Mouse (Mus musculus) forebrain, postnatal 0 days (tissue): ENCODE data around the gene Nrsn2. TPM values are rescaled to one million over a fixed set of nuclear protein-coding genes. Genes with fewer than 3 reads are reported as not detected.

Experiments used
- ATAC-seq: fragments of 200-750 bp; cut with Nextera tagmentation; 2 replicates; pipeline ENCODE4 v1.8.0; 2017; ENCODE audit warnings: mild to moderate bottlenecking, moderate library complexity
- DNase-seq: peaks from one replicate; pipeline ENCODE4 v3.0.0-alpha.2; 2015
- H3K27ac ChIP-seq: fragments of 300-500 bp; sonication (generic); 2 replicates; pipeline ENCODE4 v1.5.1; 2014; ENCODE audit warnings: low read depth, mild to moderate bottlenecking, antibody characterized with exemption, low read length, moderate library complexity, mixed read lengths
- H3K27me3 ChIP-seq: fragments of 300-500 bp; sonication (generic); 2 replicates; pipeline ENCODE4 v1.6.1; 2014; ENCODE audit warnings: mild to moderate bottlenecking, low read length, mixed read lengths; ENCODE audit not compliant: insufficient read depth
- H3K36me3 ChIP-seq: fragments of 300-500 bp; sonication (generic); 2 replicates; pipeline ENCODE4 v1.6.1; 2014; ENCODE audit warnings: mild to moderate bottlenecking, moderate library complexity; ENCODE audit not compliant: insufficient read depth
- H3K4me1 ChIP-seq: fragments of 300-500 bp; sonication (generic); 2 replicates; pipeline ENCODE4 v1.6.1; 2014; ENCODE audit warnings: antibody characterized with exemption; ENCODE audit not compliant: insufficient read depth
- H3K4me2 ChIP-seq: fragments of 300-500 bp; sonication (generic); 2 replicates; pipeline ENCODE4 v1.6.1; 2014; ENCODE audit warnings: low read depth, mild to moderate bottlenecking, moderate library complexity
- H3K4me3 ChIP-seq: fragments of 300-500 bp; sonication (generic); 2 replicates; pipeline ENCODE4 v1.5.1; 2014; ENCODE audit warnings: low read depth, low read length, mixed read lengths
- H3K9ac ChIP-seq: fragments of 300-500 bp; sonication (generic); 2 replicates; pipeline ENCODE4 v1.6.1; 2014; ENCODE audit warnings: mild to moderate bottlenecking
- H3K9me3 ChIP-seq: fragments of 300-500 bp; sonication (generic); 2 replicates; pipeline ENCODE4 v1.6.1; 2016; ENCODE audit warnings: low read length
- CTCF ChIP-seq: sonication (generic); IDR thresholded peaks from 2 replicates; pipeline ENCODE4 v1.5.1; 2016; ENCODE audit warnings: antibody characterized with exemption, control low read depth, low read depth
- WGBS: fragments of 180-500 bp; shearing (Covaris S2); extraction: QIAGEN DNeasy Blood & Tissue Kit; methylation state at CpG from one replicate; pipeline ENCODE4 v1.1.7; 2014; 5-methylcytosine and 5-hydroxymethylcytosine counted together
- polyA plus RNA-seq: library from polyadenylated mRNA; unstranded; fragments of >200 nt; fragmentation: Nextera tagmentation; extraction: Ambion mirVana; gene quantifications from 2 replicates; pipeline ENCODE4 v1.2.1, GENCODE M21; 2015
- total RNA-seq: library from RNA; depleted of rRNA; stranded (reverse); fragments of >200 nt; gene quantifications from 2 replicates; pipeline ENCODE4 v1.2.3, GENCODE M21; 2014

The Nrsn2 gene
- total and polyA plus RNA-seq, 2 experiments from 2014 or later = 43.7 to 52.1 TPM

GRCm38 (mm10) chr2:152392786-152393185 lies 16.3 kb upstream of the Nrsn2 start:
- no peak overlapping the region for H3K27ac ChIP-seq

GRCm38 (mm10) chr2:152384191-152384590 lies 7.8 kb upstream of the Nrsn2 start:
- DNase-seq (no peak), ATAC-seq (no peak)
- H3K36me3 ChIP-seq = no peaks in the 10 kb centered on the region
- no peak overlapping the region for H3K4me3 ChIP-seq
- H3K9ac ChIP-seq = no peak overlapping the region
- no peaks in the 10 kb centered on the region for H3K9me3 ChIP-seq
- no peaks in the 10 kb centered on the region for H3K27me3 ChIP-seq
- no peak overlapping the region for H3K27ac ChIP-seq
- 83% methylated on average over 4 of the region's 4 CpGs for WGBS
- no peak overlapping the region for H3K4me2 ChIP-seq
- no peaks in the 10 kb centered on the region for H3K4me1 ChIP-seq
- TF ChIP-seq CTCF = no peak

More at GRCm38 (mm10) chr2:152392786-152393185, 16.3 kb upstream of the Nrsn2 start:
- H3K4me1 ChIP-seq = peaks cover 9% of the 10 kb centered on the region; the same call in 1 of the 2 replicates
- H3K9ac ChIP-seq = no peak overlapping the region
- H3K4me3 ChIP-seq = no peak overlapping the region
- ATAC-seq (no peak), DNase-seq (peak; percentile 72)
- 11% methylated on average over 3 of the region's 3 CpGs for WGBS
- 0 out of 2 replicates have a peak, but pooled peaks cover 4% of the 10 kb centered on the region for H3K36me3 ChIP-seq
- peak; percentile 83 for TF ChIP-seq CTCF
- no peaks in the 10 kb centered on the region for H3K9me3 ChIP-seq
- H3K4me2 ChIP-seq = no peak overlapping the region
- no peaks in the 10 kb centered on the region for H3K27me3 ChIP-seq

- Histone ChIP-seq H3K4me1 (peaks cover 4% of the 10 kb centered on the region), H3K9ac (peak overlapping the region; percentile 49), H3K36me3 (no peaks in the 10 kb centered on the region), H3K27ac (peak overlapping the region; percentile 60), H3K9me3 (no peaks in the 10 kb centered on the region), H3K4me2 (peak overlapping the region; percentile 55), H3K4me3 (peak overlapping the region; percentile 31), H3K27me3 (0 out of 2 replicates have a peak, but pooled peaks cover 3% of the 10 kb centered on the region)
- peak; percentile 71 for DNase-seq
- no peak for TF ChIP-seq CTCF
- WGBS = 2% methylated on average over 21 of the region's 21 CpGs
- ATAC-seq = peak; percentile 77
Observed at GRCm38 (mm10) chr2:152375652-152376344, 640 bp downstream of the Nrsn2 start.

- H3K4me3 ChIP-seq = no peak overlapping the region
- ATAC-seq (no peak), DNase-seq (no peak)
- 0 out of 2 replicates have a peak, but pooled peaks cover 3% of the 10 kb centered on the region for H3K27me3 ChIP-seq
- no peaks in the 10 kb centered on the region for H3K9me3 ChIP-seq
- no peak for TF ChIP-seq CTCF
- no peaks in the 10 kb centered on the region for H3K36me3 ChIP-seq
- WGBS = 81% methylated on average over 9 of the region's 9 CpGs
- H3K4me2 ChIP-seq = no peak overlapping the region
- H3K9ac ChIP-seq = no peak overlapping the region
- no peak overlapping the region for H3K27ac ChIP-seq
- peaks cover 4% of the 10 kb centered on the region for H3K4me1 ChIP-seq
Observed at GRCm38 (mm10) chr2:152373547-152373946, 2.9 kb downstream of the Nrsn2 start.

GRCm38 (mm10) chr2:152372661-152373060 lies 3.8 kb downstream of the Nrsn2 start:
- H3K27me3 ChIP-seq = 0 out of 2 replicates have a peak, but pooled peaks cover 3% of the 10 kb centered on the region
- no peak overlapping the region for H3K27ac ChIP-seq
- H3K36me3 ChIP-seq = no peaks in the 10 kb centered on the region
- TF ChIP-seq CTCF = no peak
- H3K9me3 ChIP-seq = no peaks in the 10 kb centered on the region
- DNase-seq = no peak
- 60% methylated on average over 4 of the region's 4 CpGs for WGBS
- H3K9ac ChIP-seq = no peak overlapping the region
- no peak overlapping the region for H3K4me3 ChIP-seq
- no peak for ATAC-seq
- peaks cover 4% of the 10 kb centered on the region for H3K4me1 ChIP-seq
- no peak overlapping the region for H3K4me2 ChIP-seq

- H3K4me3 ChIP-seq = no peak overlapping the region
- H3K9me3 ChIP-seq = no peaks in the 10 kb centered on the region
- DNase-seq (no peak), ATAC-seq (no peak)
- H3K9ac ChIP-seq = no peak overlapping the region
- H3K4me2 ChIP-seq = no peak overlapping the region
- H3K4me1 ChIP-seq = peaks cover 4% of the 10 kb centered on the region
- no peak overlapping the region for H3K27ac ChIP-seq
- no peak for TF ChIP-seq CTCF
- WGBS = 46% methylated on average over 7 of the region's 7 CpGs
- no peaks in the 10 kb centered on the region for H3K36me3 ChIP-seq
- 0 out of 2 replicates have a peak, but pooled peaks cover under 1% of the 10 kb centered on the region for H3K27me3 ChIP-seq
Observed at GRCm38 (mm10) chr2:152372104-152372503, 4.3 kb downstream of the Nrsn2 start.

DNA sequence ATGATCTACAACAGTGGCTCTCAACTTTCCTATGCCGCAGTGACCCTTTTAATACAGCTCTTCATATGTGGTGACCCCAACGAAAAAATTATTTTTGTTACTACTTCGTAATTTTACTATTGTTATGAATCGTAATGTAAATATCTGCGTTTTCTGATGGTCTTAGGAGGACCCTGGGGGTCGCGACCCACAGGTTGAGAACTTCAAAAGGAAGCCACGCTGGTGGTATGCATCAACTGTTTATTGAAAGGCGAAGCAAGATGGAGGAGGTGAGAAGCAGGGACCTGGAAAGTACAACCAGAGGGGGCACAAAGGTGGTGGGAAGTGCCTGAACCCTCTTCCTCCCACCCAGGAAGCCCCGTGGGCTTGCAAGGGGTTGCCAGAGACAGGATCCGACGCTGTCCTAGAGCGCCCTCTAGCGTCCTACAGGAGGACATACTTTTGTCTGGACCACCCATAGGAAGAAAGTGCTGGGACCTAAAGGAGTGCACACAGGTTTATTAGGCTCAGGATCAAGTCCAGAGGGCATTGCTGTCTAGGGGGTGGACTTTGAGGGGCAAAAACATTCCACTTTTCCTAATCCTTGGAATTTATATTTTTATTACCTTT lies 7.8 kb downstream of the Nrsn2 start:
- Histone ChIP-seq H3K9ac (no peak overlapping the region), H3K4me2 (no peak overlapping the region), H3K36me3 (no peaks in the 10 kb centered on the region), H3K27ac (no peak overlapping the region), H3K4me1 (0 out of 2 replicates have a peak, but pooled peaks cover under 1% of the 10 kb centered on the region), H3K4me3 (no peak overlapping the region), H3K9me3 (no peaks in the 10 kb centered on the region), H3K27me3 (no peaks in the 10 kb centered on the region)
- ATAC-seq (peak; percentile 65), DNase-seq (peak; percentile 78)
- TF ChIP-seq CTCF = peak; percentile 90
- WGBS = 31% methylated on average over 14 of the region's 14 CpGs
